Mouse (Mus musculus) stomach, embryonic 14.5 days (tissue): ENCODE measurements at regions not wholly inside any gene's neighbourhood (a gene's known extent, or its start where the extent isn't known, plus 50 kb on each side); places are given as distances from the start of the nearest gene placed in this dataset.

ENCODE experiments used
- ATAC-seq: fragments of 200-750 bp; cut with Nextera tagmentation; 2 replicates; pipeline ENCODE4 v1.8.0; 2017; ENCODE audit warnings: low read depth, moderate TSS enrichment; ENCODE audit not compliant: insufficient number of reproducible peaks, insufficient read depth, low FRiP score
- H3K27ac ChIP-seq: fragments of 300-500 bp; sonication (generic); 2 replicates; pipeline ENCODE4 v1.5.1; 2014; ENCODE audit warnings: mild to moderate bottlenecking, low read length, moderate library complexity, mixed read lengths
- H3K27me3 ChIP-seq: fragments of 300-500 bp; sonication (generic); 2 replicates; pipeline ENCODE4 v1.6.1; 2014; ENCODE audit warnings: low read length, control low read depth, mixed read lengths; ENCODE audit not compliant: control insufficient read depth, insufficient read depth
- H3K36me3 ChIP-seq: fragments of 300-500 bp; sonication (generic); 2 replicates; pipeline ENCODE4 v1.6.1; 2014; ENCODE audit warnings: mild to moderate bottlenecking, control low read depth, low read length, moderate library complexity, mixed read lengths; ENCODE audit not compliant: control insufficient read depth, insufficient read depth
- H3K4me1 ChIP-seq: fragments of 300-500 bp; sonication (generic); 2 replicates; pipeline ENCODE4 v1.6.1; 2014; ENCODE audit warnings: low read length, control low read depth, mixed read lengths; ENCODE audit not compliant: control insufficient read depth, insufficient read depth
- H3K4me2 ChIP-seq: fragments of 300-500 bp; sonication (generic); replicated peaks from 2 replicates; pipeline ENCODE4 v1.6.1; 2014; ENCODE audit warnings: low read depth, low read length, control low read depth
- H3K4me3 ChIP-seq: fragments of 300-500 bp; sonication (generic); 2 replicates; pipeline ENCODE4 v1.5.1; 2014; ENCODE audit warnings: low read depth, low read length, control low read depth
- H3K9ac ChIP-seq: fragments of 300-500 bp; sonication (generic); replicated peaks from 2 replicates; pipeline ENCODE4 v1.6.1; 2014; ENCODE audit warnings: low read depth, mild to moderate bottlenecking, control low read depth, low read length, moderate library complexity, mixed read lengths
- H3K9me3 ChIP-seq: fragments of 300-500 bp; sonication (generic); 2 replicates; pipeline ENCODE4 v1.6.1; 2016; ENCODE audit warnings: low read depth, low read length, control low read depth; ENCODE audit not compliant: control insufficient read depth
- WGBS: fragments of 180-500 bp; shearing (Covaris S2); extraction: QIAGEN DNeasy Blood & Tissue Kit; methylation state at CpG from one replicate; pipeline ENCODE4 v1.1.7; 2014; 5-methylcytosine and 5-hydroxymethylcytosine counted together

- Histone ChIP-seq H3K9ac (no peak overlapping the region), H3K4me1 (peaks cover 4% of the 10 kb centered on the region), H3K27me3 (no peaks in the 10 kb centered on the region), H3K36me3 (no peaks in the 10 kb centered on the region), H3K4me3 (no peak overlapping the region), H3K9me3 (no peaks in the 10 kb centered on the region), H3K4me2 (no peak overlapping the region), H3K27ac (no peak overlapping the region)
- ATAC-seq: no peak
- whole genome bisulfite sequencing: 51% methylated on average over 4 of the region's 4 CpGs
Observed at GRCm38 (mm10) chr5:136626142-136626771, 59.0 kb upstream of the Cux1 start.

- no peaks in the 10 kb centered on the region for H3K36me3 ChIP-seq
- no peak overlapping the region for H3K27ac ChIP-seq
- H3K9me3 ChIP-seq: no peaks in the 10 kb centered on the region
- H3K4me1 ChIP-seq: peaks cover 4% of the 10 kb centered on the region
- WGBS: 69% methylated on average over 2 of the region's 2 CpGs
- no peak overlapping the region for H3K9ac ChIP-seq
- H3K4me2 ChIP-seq: no peak overlapping the region
- no peak overlapping the region for H3K4me3 ChIP-seq
- no peaks in the 10 kb centered on the region for H3K27me3 ChIP-seq
- no peak for ATAC-seq
Observed at GRCm38 (mm10) chr5:136626891-136627290, 59.6 kb upstream of the Cux1 start.

GRCm38 (mm10) chr5:136627671-136628292 is 60.5 kb upstream of the Cux1 start:
- H3K4me3 ChIP-seq: no peak overlapping the region
- 71% methylated on average over 11 of the region's 11 CpGs for WGBS
- H3K36me3 ChIP-seq: no peaks in the 10 kb centered on the region
- no peaks in the 10 kb centered on the region for H3K27me3 ChIP-seq
- ATAC-seq: no peak
- H3K9me3 ChIP-seq: no peaks in the 10 kb centered on the region
- H3K4me1 ChIP-seq: peaks cover under 1% of the 10 kb centered on the region
- no peak overlapping the region for H3K27ac ChIP-seq
- no peak overlapping the region for H3K9ac ChIP-seq
- H3K4me2 ChIP-seq: no peak overlapping the region

- H3K4me3 ChIP-seq: no peak overlapping the region
- no peaks in the 10 kb centered on the region for H3K27me3 ChIP-seq
- no peak for ATAC-seq
- no peaks in the 10 kb centered on the region for H3K9me3 ChIP-seq
- H3K27ac ChIP-seq: no peak overlapping the region
- no peak overlapping the region for H3K4me2 ChIP-seq
- no peaks in the 10 kb centered on the region for H3K4me1 ChIP-seq
- no peaks in the 10 kb centered on the region for H3K36me3 ChIP-seq
- 92% methylated on average over 5 of the region's 5 CpGs for WGBS
- no peak overlapping the region for H3K9ac ChIP-seq
Observed at GRCm38 (mm10) chr5:136628502-136628901, 61.2 kb upstream of the Cux1 start.

GRCm38 (mm10) chr5:136632286-136632685 is 60.7 kb upstream of the Myl10 start:
- 79% methylated on average over 5 of the region's 5 CpGs for WGBS
- no peaks in the 10 kb centered on the region for H3K27me3 ChIP-seq
- no peak overlapping the region for H3K27ac ChIP-seq
- H3K4me1 ChIP-seq: no peaks in the 10 kb centered on the region
- no peak for ATAC-seq
- no peaks in the 10 kb centered on the region for H3K36me3 ChIP-seq
- H3K4me3 ChIP-seq: no peak overlapping the region
- no peak overlapping the region for H3K9ac ChIP-seq
- no peaks in the 10 kb centered on the region for H3K9me3 ChIP-seq
- no peak overlapping the region for H3K4me2 ChIP-seq

GRCm38 (mm10) chr5:136633901-136634300 is 59.0 kb upstream of the Myl10 start:
- Histone ChIP-seq H3K9ac (no peak overlapping the region), H3K4me3 (no peak overlapping the region), H3K9me3 (no peaks in the 10 kb centered on the region), H3K4me2 (no peak overlapping the region), H3K36me3 (no peaks in the 10 kb centered on the region), H3K27ac (no peak overlapping the region), H3K4me1 (0 out of 2 replicates have a peak, but pooled peaks cover 4% of the 10 kb centered on the region), H3K27me3 (no peaks in the 10 kb centered on the region)
- WGBS: 66% methylated on average over 6 of the region's 6 CpGs
- ATAC-seq: no peak

GRCm38 (mm10) chr5:136635119-136635518 is 57.8 kb upstream of the Myl10 start:
- no peak overlapping the region for H3K4me3 ChIP-seq
- no peaks in the 10 kb centered on the region for H3K27me3 ChIP-seq
- no peak overlapping the region for H3K9ac ChIP-seq
- no peak overlapping the region for H3K4me2 ChIP-seq
- WGBS: 91% methylated on average over 2 of the region's 2 CpGs
- 0 out of 2 replicates have a peak, but pooled peaks cover 4% of the 10 kb centered on the region for H3K4me1 ChIP-seq
- H3K36me3 ChIP-seq: no peaks in the 10 kb centered on the region
- no peak for ATAC-seq
- H3K27ac ChIP-seq: no peak overlapping the region
- no peaks in the 10 kb centered on the region for H3K9me3 ChIP-seq

- H3K27me3 ChIP-seq: no peaks in the 10 kb centered on the region
- H3K36me3 ChIP-seq: no peaks in the 10 kb centered on the region
- no peaks in the 10 kb centered on the region for H3K9me3 ChIP-seq
- 0 out of 2 replicates have a peak, but pooled peaks cover 4% of the 10 kb centered on the region for H3K4me1 ChIP-seq
- H3K9ac ChIP-seq: no peak overlapping the region
- H3K27ac ChIP-seq: no peak overlapping the region
- no peak overlapping the region for H3K4me3 ChIP-seq
- no peak overlapping the region for H3K4me2 ChIP-seq
- WGBS: 68% methylated on average over 1 of the region's 1 CpGs
- no peak for ATAC-seq
Observed at GRCm38 (mm10) chr5:136636476-136636875, 56.5 kb upstream of the Myl10 start.
